Mouse (Mus musculus) spleen, postnatal 36 days (tissue): ENCODE data around the gene Rilpl1.
"Not testable (repeated sequence)": the region's sequence is repeated elsewhere in the genome, so short reads cannot be mapped to it uniquely, and the experiment has no call there.

Experiments
- DNase-seq, 2 experiments: peaks; one replicate each; pipeline ENCODE4 v3.0.0; 2022; ENCODE audit warnings: low spot score in 2 of 2, mixed read lengths in 1 of 2

Gene Rilpl1

DNA sequence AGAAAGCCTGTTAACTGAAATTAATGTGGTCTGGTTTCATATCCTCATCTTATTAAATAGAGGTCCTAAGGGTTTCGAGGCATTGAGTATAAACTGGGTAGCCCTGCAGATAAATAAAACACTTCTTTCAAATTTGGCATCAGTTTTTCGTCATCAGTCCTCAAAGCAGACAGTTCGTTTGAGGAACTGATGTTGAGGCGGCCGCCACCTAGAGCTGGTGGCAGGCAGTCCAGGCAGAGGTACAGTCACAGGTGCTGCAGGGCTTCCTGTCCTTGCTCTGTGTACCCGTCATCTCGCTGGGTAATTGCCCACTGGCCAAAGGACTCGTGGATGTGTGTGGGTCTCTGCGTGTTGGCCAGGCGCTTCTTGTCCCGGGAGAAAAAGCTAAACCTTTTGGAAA, 37.7 kb downstream of the Rilpl1 start:
- DNase-seq: peak; percentile 37 to 43

DNA sequence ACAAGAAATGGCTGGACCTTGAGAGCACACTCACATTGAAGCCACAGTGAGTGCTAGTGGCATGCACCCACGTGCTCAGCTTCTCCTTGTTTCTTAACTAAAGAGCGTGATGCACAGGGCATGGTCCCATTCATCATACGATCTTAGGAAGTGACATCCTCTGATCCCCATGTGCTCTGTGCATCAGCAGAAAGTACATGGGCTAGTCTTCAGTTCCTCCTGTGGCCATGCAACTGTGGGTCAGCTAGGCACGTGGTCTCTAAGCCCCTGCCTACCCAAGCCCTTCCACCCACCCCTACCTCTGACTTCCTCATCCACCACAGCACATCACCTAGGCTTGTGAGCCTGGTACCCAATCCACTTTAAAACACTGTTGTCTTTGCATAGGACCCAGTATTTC, 38.6 kb downstream of the Rilpl1 start:
- peak; percentile 34 to 36 for DNase-seq

DNA sequence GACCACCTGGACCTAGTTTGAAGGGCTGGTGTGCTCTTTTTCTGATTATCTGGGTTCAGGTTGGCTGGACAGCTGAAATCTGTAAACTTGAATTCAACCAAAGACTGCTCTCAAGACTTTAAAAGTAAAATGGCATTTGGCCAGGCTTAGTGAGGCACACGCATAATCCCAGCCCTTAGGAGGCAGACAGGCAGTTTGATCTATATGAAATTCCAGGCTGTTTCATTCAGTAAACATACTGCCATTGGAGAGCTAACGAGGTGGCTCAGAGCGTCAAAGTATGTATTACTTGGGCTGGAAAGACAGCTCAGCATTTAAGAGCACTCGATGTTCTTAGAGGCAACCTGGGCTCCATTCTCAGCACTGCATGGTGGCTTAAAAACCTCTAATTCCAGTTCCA, 39.5 kb downstream of the Rilpl1 start:
- DNase-seq: no peak

DNA sequence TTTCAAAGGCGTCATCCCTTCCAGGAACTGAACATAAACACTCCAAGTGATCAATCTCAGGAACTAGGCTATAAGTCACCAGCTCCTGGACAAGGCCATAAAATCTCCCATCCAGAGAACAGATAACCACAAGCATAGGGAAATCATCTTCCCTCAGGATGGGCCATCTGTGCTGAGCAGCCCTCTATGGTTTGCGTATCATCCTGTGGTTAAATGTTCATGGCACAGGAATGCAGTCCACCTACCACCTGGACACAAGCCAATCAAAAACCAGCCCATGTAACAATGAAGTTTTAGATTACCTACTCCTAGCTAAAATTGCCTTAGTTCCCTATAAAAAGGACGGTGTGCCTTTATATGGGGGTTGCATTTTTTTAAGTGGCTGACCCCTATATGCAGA, 42.3 kb downstream of the Rilpl1 start:
- DNase-seq: no peak

DNA sequence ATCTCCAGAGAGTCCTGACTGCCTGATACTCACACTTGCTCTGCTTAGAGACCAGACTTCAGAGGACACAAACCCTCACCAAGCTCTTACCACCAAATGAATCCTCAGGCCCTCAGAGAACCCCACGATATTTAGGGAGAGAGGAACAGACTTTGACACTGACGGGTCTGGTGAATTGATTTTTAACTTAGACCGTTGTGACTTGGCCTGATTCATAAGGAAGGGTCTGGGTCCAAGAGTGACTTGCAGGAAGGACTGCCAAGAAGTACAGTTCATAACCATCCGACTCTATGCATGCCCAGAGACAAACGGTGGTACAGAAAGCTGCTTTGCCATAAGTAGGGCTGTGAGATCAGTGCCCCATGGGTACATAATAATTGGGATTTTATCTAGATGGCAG, 45.5 kb downstream of the Rilpl1 start:
- no peak for DNase-seq

DNA sequence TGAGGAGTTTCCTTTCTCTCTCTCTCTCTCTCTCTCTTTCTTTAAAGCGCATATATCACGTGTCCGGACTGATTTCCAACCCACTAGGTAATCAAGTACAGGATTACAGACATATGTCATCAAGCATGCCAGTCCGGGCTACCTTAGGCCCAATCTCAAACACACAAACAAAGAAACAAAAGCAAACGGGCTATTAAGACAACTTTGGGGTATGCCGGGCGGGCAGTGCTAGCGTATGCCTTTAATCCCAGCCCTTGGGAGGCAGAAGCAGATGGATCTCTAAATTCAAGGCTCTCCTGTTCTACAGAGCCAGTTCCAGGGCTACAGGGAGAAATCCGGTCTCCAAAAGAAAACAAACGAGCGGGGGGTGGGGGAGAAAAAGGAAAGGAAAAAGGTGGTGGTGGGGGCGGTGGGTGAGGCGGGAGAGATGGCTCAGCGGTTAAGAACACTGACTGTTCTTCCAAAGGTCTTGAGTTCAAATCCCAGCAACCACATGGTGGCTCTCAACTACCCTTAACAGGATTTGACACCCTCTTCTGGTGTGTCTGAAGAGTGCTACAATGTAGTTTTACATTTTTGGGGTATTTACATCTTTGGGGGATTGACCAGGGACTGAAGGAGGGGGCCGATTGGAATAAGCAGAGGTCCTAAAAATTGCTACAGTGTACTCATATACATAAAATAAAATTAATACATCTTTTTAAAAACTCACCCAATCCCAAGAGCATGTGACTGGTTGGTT, 47.4 kb downstream of the Rilpl1 start:
- no peak for DNase-seq

DNA sequence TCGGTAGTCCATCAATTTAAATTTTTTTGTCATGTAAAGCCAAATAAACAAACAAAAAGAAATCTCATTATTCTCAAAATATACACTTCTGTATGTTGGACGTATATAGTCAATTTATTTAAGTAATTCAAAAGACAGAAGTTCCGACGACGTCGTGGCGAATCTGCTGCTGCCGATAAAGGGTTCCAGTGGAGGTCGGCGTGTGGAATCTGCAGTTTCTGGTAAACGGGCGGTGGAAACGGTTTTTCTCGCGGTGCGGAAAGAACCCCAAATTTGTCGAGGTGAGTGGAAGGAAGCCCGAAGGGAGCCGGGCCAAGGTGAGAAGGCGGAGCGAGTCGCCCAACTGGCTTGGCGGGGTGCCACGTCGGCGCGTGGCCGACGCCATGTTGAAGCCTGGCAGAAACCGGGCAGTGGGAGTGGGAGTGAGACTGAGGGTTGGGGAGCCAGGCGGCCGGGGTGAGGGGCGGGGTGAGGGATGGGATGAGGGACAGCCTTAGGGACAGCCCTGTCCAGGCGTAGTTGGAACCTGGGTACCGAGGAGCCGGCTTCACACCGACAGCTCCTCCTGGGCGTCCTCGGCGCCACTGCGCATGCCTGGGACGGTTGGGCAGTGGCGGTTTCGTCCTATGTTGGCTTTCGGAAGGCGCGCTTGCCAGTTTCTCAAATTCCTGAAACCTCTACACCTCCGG, 48.1 kb downstream of the Rilpl1 start, which contains the start of gene Snrnp35:
Gene Snrnp35 (plus strand): TSS at position 169 of the 689 bp plus-strand sequence.
- DNase-seq: peak; percentile 88 to 91

DNA sequence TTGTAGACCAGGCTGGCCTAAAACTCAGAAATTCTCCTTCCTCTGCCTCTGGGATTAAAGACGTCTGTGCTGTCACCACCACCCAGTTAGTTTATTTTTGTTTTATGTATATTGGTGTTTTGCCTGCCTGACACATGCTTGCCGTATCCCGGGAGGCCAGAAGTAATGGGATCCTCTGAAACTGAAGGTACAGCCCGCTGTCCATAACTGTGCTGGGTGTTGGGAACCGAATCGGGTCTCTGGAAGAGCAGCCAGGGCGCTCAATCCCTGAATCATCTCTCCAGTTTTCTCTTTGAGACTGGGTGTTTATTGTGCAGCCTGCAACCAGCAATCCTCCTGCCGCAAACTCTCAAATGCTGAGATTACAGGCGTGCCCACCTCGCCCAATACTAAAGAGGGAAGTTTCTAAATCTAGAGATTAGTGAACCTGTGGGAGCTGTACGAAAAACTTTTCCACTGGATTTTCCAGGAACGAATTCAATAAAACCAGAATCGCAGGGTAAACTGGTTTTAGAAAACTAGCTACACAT, 48.7 kb downstream of the Rilpl1 start:
- DNase-seq: peak in 1 of 2 experiments; percentile 22

DNA sequence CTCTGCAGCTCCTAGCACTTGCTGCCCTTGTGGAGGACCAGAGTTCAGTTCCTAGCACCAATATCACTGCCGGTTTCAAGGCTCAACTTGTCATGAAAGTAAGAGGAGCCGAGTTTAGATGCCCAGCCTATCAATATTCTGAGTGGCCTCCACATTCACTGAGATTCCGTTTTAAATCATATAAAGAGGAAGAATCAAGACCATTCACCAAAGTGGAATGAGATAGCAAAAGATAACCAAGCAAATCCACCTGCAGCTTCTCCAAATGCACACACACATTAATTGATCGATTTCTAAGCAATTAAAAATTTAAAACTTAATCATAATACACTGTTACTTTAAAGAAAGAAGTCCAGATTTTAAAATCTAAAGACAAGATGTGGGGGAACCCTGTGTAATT, 49.5 kb downstream of the Rilpl1 start:
- no peak for DNase-seq

DNA sequence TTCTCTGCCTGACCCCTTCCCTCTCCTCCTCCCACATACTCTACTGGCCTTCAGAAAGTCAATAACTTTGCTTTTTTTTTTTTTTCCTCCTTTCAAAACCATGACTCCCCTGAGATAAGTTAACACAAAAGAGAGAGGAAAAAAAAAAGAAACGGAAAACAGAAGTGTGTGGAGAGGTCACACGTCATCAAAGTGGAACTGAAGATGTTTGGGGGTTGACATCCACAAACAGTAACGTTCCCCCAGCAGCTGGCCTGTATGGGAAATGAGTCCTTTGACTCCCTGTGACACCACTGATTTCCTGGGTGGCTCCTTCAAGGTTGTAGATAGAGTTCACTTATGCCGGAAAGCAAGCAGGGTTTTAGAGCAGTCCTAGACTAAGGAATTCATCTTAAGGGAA, 51.1 kb downstream of the Rilpl1 start:
- DNase-seq: peak; percentile 49 to 53

DNA sequence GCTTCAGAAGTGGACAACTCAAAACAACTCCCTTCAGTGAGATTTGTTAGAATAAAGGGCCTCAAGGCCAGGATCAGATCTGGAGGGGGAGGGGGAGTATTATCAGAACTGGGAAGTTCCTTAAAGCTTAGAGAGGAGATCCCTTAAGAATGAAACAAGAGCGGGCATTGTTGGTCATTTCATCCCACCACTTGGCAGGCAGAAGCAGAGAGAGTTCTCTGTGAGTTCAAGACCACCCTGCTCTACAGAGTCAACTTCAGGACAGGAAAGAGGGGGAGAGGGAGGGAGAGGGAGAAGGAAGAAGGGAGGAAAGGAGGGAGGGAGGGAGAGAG, 52.4 kb downstream of the Rilpl1 start:
- no peak for DNase-seq

DNA sequence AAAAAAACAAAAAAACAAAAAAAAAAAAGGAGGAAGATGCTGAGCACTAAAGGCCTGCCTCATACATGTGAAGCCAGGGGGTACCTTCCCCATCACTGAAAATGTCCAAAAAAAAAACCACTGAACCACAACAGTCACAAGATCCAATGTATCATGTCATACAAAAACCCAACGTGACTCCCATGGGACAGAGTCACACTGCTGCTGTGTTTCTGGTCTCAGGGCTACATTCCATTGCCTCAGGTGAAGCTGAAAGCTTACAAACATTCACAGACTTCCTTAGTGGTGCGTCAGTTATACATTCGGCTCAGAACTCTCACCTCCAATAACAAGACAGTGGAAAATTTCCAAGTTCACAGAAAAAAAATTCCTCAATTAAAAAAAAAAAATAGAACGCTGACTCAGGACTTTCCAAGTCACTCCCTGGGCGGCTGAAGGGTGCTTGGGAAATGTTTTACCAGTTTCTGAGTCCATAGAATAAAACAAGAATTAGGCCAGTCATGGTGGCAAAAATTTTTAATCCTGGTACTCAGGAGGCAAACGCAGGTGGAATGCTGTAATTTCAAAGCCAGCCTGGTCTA, 60.5 kb downstream of the Rilpl1 start:
- no peak for DNase-seq

DNA sequence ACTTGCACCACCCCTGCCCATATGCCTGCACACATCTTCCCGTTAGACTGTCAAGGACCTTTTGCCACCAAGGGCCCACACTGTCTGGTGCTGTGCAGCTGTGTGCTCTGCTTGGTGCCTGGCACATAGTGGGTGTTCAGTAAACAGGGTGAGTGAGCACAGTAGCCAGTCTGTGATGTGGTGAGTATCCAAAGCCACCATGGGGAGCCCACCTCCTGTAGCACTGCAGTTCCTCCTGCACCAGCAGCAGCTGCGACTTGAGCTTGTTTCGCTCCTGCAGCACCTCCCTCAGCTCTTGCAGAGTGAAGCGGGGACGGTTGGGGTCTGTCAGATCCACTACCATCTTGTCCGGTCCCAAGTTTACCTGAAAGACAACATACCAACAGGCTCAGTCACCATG, 61.7 kb downstream of the Rilpl1 start:
- DNase-seq: no peak

DNA sequence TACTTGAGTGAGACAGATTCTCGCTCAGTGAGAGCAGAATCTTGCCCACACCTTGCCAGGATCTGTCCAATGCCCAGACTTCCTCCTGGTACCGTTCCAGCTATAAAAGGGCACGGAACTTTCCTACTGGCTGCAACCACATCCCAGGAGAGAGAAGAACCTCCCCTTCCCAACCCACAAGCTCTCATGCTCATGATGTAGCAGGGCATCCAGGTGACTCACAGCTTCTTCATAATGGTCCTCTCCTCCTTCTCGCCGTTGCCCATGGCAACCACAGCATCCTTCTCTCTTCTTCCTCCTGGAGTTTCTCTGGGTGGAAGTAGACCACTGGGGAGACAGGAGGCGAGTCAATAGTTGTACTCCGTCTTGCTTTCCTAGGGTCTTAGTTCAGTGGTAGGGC, 62.8 kb downstream of the Rilpl1 start:
- DNase-seq: no peak

DNA sequence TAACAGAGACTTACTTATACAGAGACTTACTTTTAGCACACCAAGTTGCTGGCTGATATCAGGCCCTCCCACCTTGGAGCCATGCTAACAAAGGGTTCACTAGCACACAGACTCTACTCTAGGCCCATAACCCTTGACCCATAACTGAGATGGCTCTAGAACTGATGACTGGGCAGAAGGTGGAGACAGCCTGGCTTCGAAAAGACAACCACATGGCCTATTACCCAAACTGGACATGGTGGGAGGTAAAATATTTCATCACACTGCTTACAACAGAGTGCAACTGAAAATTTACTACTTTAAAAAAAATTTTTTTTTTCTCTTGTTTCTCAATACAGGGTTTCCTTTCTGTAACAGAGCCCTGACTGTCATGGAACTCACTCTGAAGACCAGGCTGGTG, 63.4 kb downstream of the Rilpl1 start:
- no peak for DNase-seq

DNA sequence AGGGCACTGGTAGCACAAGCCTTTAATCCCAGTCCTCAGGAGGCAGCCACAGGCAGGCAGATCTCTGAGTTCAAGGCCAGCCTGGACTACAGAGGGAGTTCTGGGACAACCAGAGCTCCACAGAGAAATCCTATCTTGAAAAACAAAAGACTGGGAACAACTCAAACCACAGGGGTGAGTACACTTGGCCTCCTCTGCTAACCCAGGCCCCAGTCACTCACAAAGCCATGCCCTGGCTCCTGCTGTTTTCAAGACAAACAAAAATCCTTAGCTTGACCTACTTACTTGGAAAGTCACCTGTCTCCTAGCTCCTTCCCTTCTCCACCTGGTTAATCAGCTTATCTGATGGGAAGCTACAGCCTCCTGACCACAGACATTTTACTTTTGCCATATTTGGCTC, 66.3 kb downstream of the Rilpl1 start:
- DNase-seq: no peak

DNA sequence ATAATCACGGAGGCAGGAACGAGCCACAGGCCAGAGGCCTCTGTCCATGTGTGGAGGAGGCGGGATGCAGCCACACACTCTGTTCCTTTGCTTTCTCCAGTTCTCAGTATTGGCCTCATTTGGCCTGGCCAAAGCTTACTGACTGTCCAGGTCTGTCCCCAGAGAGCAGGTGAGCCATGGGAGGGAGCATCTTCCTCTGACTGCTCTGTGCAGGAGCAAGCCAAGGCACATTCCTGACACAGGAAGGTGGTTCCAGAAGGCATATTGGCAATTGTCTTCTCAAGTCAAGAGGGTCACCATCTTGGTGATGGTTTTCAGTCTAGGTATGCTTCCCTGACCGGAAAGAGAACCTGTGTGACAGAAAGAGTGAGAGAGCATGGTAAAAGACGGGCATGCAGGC, 67.7 kb downstream of the Rilpl1 start:
- no peak for DNase-seq

DNA sequence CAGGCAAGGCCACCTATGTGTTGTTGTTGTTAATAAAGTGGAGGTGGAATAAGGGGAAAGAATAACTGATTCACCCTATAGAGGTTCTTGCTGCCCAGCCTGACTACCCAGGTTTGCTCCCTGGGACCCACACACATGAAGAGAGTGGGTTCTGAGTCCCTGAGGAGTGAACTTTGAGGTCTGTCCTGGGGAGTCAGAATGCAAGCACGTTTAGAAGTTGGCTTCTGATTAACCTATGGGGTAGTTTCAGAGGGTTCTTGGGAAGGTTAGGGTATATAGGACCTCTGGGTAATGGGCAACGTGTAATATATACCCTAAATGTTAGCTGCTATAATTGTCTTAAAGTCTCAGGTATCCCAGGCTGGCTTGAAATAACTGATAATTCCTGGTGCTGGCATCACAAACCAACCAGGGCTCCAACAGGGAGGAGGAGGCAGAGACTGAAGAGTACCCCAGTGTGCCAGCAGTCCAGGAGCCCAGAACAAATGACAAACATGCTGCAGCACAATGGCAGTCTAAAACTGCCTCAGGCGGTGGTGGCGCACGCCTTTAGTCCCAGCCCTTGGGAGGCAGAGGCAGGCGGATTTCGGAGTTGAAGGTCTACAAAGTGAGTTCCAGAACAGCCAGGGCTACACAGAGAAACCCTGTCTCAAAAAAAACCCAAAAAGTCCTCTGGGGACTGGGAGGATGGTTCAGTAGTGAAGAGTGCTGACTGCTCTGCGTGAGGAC, 68.7 kb downstream of the Rilpl1 start:
- DNase-seq: no peak

DNA sequence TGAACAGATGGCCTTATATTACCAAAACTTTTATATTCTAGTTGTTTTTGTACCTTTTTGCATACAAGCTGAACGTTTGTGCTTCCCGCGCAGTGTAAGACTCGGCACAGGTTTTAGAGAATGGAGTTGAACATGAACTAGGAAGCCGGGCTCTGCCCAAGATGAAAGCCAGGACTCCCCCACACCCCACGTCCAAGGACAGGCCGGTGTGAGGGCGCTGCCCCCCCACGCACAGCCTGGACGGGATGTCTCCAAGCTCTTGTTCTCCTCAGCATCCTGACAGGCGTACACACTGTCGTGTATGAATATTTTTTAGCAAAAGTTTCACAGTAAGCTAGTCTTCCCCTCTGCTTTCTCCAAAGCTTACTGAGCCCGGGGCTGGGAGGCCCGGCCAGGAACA, 70.3 kb downstream of the Rilpl1 start:
- DNase-seq: not testable (repeated sequence)

DNA sequence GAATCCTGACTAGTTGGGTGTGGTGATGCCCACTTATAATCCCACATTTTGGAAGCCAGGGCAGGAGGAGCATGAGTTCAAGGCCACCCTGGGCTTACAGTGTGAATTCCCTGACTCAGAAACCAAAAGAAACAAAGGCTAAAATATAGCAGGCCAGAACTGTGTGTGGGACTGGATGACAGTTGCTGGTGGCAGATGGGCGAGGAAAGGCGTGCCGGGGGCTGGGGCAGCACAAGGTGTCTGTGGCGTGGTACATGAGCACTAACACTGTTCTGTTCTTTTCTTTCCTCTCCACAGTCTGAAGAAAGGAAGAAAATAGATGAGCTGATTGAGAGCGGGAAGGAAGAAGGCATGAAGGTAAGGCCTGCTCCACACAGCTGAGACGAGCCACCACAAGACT, 74.4 kb downstream of the Rilpl1 start:
- no peak for DNase-seq

DNA sequence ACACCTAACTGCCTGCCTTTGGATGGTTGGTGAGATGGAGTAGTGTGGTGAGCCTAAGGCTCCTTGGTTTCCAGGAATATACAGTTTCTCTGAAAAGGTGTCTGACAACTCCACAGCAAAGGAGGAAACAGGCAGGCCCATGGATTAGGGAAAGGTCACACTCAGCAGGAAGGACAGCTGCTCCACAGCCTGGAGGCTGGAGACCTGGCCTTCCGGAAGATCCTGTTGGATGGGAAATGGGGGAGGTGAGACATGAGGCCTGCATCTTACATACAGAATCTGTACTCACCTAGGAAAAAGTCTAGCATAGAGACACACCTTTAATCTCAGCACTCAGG, 77.1 kb downstream of the Rilpl1 start:
- no peak for DNase-seq

DNA sequence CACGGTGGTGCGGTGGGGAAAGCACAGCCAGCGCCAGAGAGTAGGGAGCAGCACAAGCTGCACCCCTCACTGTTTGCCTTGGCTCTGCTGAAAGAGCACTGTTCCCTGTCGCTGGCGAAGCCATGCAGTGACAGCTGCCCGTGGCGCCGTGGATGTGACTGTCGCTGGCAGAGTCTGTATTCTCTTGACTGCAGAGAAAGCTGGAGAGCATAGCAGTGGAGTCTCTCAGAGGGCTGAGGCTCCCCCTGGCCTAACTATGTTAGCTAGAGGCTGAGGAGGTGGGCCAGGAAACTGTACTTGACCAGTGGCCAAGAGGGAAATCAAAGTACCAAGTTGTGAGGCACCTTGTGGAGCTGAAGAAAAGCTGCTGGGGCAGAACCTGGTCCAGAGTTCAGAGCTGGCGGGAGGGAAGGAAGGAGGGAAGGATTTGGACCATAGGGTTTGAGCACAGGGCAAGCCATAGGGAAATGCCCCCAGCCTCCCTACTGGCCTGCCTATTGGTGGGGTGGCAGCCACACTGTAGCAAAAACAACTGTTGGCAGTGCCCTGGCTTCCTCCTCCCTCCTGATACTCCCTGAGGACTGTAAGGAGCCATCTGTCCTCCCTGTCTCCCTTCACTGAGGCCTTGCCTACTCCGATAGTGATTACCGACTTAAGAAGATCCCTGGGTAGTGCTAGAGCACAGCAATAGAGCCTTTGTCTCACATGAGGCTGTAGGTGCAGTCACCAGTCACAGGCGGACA, 77.7 kb downstream of the Rilpl1 start:
- no peak for DNase-seq
